Mouse (Mus musculus) kidney, adult 11 months (tissue): ENCODE results near the gene Krt78.

ENCODE experiments used
- DNase-seq: peaks from one replicate; pipeline ENCODE4 v3.0.0; 2022

Gene Krt78

DNA sequence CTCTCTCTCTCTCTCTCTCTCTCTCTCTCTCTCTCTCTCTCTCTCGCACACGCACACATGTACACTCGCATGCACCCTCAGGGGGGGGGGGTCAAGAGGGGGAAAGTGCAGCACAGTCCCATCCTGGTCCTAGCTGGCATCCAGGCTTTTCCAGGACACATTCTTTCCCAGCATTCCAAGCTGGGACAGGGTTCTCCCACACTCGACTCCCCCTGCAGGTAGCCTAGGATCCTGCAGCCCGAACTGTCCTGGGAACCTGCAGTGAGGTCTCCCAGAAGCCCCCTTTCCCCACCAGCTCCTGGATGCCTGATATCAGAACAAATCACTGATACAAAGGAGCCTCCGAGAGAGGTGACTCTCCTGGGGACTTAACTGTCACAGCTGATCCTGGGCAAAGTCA, 16.4 kb upstream of the Krt78 start:
- DNase-seq: peak; percentile 24

DNA sequence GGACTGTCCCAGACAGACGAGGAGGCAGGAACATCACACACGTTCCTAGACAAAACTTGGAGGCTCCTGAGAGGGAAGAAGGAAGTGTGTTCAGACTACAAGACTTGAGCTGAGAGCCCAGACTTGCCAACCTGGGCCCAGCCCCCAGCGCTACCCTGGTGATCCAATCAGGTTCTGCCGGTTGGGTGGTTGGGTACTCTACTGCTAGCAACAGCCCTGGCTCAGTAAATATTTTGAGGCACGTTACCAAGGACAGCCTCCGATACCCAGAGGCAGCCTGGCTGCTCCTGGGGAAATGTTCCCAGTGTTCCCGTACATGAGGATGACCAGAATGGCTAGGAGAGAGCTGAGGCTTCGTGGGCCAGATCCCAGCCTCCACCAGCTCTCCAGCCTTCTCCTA, 12.7 kb upstream of the Krt78 start:
- DNase-seq: peak; percentile 27

DNA sequence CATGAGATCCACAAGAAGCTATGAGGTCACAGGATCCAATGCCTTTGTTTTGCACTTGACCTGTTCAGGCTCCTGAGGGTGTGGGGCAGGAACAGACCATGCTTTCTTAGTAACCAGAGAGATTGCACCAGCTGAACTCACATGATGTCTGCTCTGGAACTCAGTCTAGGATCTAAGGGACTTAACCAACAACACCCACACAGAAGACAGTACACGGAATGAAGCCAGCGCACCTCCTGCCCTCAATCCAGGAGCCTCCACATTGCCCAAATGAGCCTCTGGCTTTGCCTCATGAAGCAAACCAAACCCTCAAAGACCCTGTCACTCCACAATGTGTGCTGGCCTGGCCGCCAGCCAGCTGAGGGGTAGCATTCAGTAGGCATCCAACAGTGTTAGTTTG, 4.8 kb upstream of the Krt78 start:
- no peak for DNase-seq

DNA sequence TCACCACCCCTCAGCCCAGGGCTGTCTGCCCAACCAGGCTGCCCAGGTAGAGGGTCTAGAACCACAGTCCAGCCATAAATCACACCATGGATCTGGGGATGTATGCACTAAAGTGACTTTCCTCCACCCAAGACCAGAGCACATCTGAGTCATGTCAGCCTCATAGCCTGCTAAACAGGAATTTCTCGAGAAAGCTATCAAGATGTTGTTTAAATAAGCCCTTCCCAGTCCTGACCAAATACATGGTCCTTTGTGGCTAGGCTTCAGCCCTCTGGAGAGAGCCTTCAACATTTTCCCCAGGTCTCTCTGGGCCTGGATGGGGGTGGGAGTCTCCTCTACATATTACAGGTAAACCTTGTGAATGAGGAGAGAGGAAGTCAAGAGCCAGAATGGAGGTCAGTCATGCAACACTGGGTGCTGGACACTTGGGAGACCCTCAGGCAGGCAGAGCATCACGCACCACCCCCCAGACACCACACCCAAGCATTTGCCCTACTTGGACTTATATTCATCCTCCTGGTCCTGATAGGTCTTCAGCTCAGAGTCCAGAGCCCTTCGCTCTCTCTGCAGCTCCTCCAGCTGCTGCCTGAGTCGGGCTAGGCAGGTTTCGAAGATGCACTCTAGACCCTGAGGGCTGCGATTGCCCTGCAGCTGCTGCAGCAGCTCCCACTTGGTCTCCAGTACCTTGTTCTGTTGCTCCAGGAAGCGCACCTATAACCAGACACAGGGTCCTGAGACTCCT, 1.2 kb downstream of the Krt78 start:
- DNase-seq: no peak

DNA sequence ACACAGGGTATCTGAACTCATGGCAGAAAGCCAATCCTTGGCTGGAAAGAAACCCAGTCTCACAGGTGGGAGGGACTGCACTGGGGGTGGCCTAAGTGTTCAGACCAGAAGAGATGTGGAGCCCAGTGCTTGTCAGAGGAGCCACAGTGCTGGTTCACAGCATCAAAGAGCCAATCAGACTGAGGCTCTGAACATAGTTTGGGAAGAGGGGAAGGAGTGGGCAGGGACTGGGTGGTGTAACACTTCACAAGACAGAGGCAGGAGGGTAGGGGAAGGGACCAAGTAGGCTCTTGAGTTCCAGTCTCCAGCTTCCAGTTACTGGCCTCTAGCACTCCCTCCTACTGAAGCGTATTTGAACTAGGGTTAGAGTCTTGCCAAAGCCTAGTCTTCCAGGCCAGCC, 8.7 kb downstream of the Krt78 start:
- DNase-seq: no peak

DNA sequence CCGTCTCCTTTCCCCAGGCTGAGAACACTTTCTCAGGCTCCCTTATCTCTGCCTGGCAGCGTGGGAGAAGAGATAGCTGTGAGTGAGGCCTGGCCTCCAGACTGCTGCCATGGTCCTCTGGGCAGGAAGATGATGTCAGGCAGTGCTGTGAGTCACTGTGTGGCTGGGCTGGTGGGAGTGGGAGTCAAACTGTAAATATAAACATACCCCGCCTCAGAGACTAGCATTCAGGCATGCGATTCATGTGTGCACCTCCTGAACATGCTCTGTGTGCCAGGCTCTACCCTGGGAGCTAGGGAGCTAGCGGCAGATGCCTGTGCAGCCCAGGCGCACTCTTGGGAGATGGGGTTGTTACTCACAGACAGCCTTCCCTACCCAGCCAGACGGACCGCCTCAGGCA, 12.1 kb downstream of the Krt78 start:
- no peak for DNase-seq

DNA sequence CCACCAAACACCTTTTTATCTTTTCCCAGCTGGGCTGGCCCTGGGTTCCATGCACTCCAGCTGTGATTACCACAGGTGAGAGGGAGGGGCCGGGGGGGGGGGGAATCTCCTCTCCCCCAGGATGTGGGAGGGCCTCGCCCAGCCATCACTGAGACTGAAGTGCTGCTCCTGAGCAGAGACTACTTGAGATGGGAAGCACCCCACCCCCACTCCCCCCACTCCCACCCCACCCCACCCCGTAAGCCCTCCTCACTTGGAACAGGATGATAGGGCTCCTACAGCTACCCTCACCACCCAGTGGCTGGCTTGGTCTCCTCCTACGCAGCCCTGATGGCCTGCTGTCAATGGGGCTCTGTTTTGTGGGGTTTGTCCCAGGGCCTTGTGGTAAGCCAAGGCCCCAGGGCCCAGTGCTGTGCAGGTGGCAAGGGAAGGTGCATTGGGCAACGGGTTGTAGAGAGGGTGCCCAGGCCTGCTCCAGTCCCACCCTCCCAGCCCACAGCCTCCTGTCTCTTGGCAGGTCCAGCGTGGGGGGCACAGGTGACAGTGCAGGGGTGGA, 13.7 kb downstream of the Krt78 start, which contains the start of gene Krt79:
Krt79 (minus strand) TSS at position 51 of the 556 bp plus-strand sequence.
- no peak for DNase-seq

DNA sequence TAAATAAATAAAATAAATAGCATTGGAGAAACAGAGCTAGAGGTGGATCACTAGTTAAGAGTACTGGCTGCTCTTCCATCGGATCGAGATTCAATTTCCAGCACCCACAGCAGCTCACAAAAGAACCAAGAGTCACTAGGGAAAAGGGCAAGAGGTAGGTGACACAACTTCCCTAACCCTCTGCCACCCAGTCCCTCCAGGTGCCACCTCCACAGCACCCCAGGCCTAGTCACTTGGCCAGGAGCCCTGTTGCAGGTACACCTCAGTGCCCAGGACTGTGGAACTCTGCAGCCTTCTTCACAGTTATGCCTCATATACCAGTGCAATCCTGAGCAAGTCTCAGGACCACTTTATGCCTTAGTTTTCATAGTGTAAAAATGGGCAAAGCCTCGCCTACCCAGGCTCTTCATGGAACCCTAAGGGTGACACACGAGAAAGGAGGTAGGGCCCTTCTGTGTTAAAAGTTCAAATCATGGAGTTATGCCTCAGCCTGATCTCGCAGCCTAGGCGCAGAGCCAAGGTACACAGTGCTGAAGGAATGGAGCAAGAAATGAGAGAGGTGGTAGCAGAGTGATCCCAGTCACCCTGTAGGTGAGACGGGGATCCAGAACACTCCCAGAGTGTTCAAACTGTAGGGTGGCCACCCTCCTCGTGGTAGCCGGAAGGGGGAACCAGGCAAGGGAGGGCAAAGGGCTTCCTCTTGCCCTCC, 15.3 kb downstream of the Krt78 start:
- peak; percentile 14 for DNase-seq

DNA sequence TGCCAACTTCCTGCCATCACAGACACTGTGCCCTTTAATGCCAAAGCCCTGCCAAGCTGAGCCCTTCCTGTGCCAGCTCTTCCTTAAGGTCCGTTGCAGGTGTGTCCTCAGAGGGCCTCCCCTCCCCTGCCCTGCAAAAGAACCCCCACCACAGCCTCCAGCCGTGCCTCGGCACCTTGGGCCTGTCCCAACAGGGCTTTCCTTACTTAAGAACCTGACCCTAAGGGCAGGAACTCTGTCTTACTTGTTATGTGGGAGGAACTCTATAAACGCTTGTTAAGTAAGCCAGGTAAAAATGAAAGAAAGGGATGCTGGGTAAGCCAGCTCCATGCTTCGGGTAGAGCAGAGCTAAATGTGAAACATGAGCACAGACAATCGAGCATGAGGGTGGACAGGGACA, 21.1 kb downstream of the Krt78 start:
- no peak for DNase-seq

DNA sequence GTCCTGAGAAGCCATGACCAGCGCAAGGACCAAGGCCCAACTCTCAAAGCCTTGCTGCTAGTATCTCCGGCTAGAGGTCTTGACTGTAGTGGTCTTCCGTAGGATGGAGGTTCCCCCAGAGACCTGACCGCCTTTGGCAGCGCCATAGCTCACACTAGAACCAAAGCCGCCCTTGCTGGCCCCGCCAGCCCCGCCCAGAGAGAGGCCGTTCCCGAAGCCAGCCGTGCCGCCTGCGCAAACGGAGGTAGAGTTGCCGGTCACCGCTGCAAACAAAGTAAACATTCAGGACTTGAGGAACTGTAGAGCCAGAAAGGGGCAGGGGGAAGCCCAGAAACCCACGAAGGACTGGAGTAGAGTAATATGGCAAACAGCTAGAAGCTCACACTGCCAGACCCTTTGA, 24.4 kb downstream of the Krt78 start:
- peak; percentile 16 for DNase-seq

DNA sequence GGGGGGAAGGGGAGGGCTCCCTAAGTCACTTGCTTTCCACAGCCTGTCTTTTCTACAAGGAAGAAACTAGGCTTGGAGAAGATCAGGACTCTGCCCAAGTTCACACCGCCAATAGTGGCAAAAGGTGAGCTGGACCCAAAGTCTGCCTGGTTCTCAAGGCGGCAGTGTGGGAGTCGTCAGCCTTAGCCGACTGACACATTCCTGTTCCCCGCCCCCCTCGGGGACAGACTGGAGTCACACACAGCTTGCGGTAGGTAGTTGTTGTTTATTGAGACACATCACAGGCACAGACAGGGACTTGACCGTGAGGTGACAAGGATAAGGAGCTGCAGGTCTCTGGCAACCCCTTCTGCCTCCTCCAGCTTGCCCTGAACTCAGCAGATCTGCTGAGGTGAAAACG, 25.0 kb downstream of the Krt78 start:
- no peak for DNase-seq

DNA sequence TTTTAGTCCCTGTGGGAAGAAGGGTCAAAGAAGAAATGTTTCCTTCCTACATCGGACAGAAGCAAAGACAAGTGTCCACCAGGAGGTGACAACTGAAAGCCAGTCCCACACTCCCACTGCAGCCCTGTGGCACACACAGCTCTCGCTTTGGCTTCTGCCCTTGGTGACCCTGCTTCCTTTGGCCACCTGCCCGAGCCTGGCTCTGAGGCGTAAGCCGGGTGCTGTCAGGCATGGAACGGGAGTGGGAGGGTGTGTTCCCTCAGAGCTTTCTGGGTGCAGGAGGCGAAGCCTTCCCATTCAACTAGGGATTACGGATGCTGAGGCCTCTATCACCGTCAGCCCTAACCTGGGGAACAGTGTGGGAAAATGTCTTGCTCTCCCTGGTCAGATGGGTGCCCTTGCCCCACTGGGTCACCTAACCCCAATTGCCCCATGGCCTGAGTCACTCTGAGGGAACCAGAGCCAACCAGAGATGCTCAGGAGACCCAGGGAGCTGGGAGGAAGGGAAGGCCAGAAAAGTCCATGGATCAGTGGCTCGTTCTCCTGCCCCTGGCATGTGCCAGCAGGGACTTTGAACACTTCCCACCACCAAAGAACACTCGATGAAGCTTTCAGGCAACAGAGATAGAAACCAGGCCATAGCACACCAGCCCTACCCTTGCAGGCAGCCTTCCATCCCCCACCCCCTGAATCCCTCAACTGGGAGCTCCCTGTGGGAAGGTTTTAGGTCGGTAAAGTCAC, 26.6 kb downstream of the Krt78 start:
- peak; percentile 86 for DNase-seq

DNA sequence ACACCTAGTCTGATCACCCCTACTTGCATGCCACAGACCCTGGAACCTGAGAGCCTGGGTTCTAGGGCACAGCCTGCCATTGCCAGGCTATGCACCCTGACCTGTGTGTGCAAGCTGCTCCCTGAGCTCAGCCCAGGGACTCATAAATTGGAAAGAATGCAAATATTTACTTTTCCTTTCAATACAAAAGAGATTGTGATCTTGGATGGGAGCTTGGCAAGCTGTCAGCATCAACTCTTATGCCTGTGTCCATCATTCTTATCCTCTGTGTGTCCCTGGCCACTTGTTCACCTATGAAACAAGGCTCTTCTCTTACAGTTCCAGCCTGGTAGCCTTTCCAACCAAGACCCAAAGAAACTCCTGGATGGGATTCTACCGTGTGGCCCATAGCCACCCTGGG, 29.0 kb downstream of the Krt78 start:
- DNase-seq: no peak

DNA sequence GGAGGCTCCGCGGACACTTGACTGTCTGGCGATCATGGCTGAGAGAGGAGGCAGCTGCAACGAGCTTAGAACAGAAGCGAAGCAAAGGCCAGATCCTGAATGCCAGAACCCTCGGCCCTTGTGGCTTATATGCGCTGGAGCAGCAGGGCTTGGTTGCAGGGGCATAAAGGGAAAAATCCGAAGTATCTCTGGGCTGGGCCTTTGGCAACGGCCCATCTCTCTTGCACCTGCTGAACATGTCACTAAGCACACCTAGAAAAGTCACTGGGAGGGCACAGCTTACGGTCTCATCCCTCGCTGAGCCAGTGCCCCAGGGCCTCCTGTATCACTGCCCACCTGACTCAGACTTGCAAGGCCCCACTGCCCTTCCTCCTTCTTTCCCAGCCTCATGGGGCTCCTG, 29.5 kb downstream of the Krt78 start, which contains the start of gene Krt4:
Krt4 (minus strand) TSS at position 101 of the 400 bp plus-strand sequence.
- DNase-seq: no peak

DNA sequence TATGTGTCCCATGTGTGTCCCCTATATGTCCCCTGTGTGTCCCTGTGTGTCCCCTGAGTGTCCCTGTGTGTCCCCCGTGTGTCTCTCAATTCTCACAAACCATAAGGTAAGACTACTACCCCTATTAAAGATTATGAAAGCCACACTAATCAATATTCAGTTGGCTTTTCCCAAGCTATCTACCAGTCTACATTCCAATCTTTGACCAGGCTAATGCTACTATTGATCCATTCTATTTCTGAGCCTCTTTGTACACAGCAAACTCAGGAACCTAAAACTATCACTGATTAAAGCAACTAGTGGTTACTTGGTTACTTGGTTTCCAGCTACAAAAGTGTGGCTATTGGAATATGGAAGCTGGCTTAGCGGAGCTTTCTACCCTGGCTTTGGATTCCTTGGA, 31.8 kb downstream of the Krt78 start:
- DNase-seq: no peak

DNA sequence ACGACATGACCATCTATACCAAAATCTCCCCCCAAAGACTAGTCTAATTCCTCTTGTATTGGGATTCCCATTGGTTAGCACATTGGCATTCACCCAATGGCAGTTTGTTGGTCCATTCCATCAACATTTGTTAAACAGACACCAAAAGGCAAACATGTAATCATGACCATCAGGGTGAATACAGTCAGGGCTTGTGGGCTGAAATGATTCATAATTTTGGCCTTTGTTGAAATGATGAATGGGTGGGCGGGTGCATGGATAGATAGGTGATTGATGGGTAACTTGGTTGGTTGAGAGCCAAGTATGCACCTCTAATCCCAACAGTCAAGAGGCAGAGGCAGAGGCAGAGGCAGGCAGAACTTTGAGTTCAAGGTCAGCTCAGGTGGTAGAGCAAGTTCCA, 38.0 kb downstream of the Krt78 start:
- DNase-seq: no peak

DNA sequence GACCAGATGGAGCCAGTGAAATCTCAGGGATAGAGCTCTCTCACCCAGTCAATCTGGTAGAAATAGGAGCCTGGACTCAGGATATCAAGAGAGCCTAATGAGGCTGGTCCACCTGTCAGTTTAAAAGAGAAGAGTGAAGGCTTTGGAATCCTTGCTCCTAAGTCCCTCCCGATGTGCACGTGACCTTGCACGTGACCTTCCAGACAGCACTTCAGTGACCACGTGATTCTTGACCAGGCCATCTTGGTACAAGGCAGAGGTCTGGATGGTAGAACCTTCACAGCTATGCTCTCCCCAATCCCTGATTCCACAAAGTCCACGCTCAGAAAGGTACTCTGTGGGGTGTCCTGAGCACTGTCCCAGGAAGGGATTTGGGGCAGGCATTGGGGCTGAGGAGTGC, 49.2 kb downstream of the Krt78 start:
- DNase-seq: no peak

DNA sequence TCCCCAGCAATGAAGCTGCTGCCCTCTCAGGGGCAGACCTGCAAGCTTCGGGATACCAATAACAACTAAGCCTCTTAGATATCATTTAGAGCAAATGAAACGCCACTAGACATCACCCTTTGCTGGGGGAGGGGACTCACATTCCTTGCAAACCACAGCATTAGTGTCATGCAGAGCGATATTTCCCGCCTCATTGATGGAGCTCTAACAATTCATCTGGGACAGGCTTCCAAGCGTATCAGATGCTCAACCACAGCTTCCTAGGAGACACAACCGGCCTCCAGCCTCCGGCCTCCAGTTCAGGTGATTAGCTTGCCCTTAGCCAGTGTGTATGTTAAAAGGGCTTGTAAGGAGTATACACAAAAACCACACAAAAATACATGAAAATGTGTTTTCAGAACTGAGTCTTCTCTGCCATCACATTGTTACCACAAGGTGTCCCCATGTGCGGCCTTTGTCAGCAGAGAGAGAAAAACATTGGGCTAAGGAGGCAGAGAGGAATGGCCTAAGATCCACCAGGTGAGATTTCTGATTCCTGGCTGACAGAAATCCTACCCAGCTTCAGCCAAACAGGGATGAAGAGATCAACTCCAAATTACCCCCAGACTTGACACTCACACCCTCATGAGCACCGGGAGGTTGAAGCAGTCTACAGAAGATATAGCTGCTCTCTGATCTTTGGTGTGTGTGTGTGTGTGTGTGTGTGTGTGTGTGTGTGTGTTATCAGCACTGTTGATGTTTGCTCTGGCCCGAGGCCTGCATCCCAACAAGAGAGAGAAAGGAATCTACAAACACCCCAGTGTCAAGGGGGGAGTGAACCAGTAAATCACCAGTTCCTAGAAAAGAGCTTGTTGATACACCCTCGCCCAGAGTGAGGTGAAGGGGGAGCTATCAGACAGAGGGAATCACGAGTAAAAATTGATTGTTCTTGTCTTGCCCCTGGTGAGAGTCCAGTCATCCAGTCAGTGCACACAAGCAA, 51.6 kb downstream of the Krt78 start:
- no peak for DNase-seq
